Mouse (Mus musculus): ENCODE results near the gene Pofut2. TPM values are rescaled to one million over a fixed set of nuclear protein-coding genes. Genes with fewer than 3 reads are reported as not detected.

Gene Pofut2
- polyA plus RNA-seq, 1 experiment: 29.4 TPM

DNA sequence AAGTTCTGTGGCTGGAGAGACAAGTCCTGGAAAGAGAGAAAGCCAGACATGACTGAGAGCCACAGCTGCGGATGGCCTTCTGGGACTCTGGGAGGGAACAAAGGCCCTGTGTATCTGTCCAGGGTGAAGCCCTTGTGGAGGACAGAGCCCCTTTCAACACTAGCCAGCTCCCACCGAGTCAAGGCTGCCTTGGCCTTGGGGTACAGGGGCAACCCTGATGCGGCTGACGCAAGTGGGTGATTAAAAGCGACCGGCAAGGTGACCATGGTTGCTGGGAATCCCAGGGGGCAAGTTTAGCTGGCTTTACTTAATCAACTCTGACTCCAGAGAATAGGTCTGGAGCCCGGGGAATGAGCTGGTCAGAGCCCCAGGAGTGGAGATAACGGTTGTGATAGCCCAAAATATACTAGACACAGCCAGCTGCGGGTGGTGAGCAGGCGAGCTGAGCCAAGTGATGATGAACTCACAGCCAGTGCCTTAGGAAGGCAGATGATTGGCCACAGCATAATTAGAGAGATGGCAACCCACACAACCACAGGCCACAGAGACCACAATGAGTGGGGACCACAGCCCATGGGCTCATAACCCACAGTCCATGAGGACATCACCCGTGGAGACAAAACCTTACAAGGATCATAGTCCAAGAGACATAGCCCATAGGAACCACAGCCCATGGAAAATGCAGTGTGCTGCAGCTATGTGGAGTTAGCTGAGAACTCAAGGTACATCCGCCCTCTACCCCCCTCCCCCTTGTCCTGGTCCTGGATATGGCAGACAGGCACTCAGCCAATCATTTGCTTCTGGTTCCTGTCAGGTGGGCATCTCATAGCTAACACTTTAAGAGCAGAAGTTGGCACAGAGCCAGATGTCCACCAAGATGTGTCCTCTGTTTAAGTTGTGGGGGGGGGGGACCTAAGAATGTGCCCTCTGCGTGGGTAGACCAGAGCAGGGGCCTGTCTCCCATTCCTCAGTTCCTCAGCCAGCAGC lies 29.1 kb upstream of the Pofut2 start:
- no peak for TF ChIP-seq POLR2A (IDR thresholded peaks at IDR 0.05; ENCODE audit: low read depth, low read length)
- TF ChIP-seq CTCF (IDR thresholded peaks at IDR 0.05; ENCODE audit: extremely low read depth, insufficient read depth, insufficient read length, insufficient replicate concordance): no peak
- Histone ChIP-seq H3K4me1 (ENCODE audit: control insufficient read depth, insufficient read depth, insufficient read length) (no peaks in the 10 kb centered on the region), H3K27me3 (ENCODE audit: control insufficient read depth, insufficient read depth, low read length) (no peaks in the 10 kb centered on the region), H3K4me3 (ENCODE audit: extremely low read depth, insufficient read depth, insufficient read length) (no peak overlapping the region), H3K27ac (ENCODE audit: insufficient read depth, low read length) (no peak overlapping the region), H3K36me3 (ENCODE audit: control insufficient read depth, insufficient read depth, low read length) (no peaks in the 10 kb centered on the region)
- 60% methylated on average over 13 of the region's 13 CpGs for WGBS
- DNase-seq (ENCODE audit: low read depth in 1 of 2, low spot score in 2 of 2): no peak

DNA sequence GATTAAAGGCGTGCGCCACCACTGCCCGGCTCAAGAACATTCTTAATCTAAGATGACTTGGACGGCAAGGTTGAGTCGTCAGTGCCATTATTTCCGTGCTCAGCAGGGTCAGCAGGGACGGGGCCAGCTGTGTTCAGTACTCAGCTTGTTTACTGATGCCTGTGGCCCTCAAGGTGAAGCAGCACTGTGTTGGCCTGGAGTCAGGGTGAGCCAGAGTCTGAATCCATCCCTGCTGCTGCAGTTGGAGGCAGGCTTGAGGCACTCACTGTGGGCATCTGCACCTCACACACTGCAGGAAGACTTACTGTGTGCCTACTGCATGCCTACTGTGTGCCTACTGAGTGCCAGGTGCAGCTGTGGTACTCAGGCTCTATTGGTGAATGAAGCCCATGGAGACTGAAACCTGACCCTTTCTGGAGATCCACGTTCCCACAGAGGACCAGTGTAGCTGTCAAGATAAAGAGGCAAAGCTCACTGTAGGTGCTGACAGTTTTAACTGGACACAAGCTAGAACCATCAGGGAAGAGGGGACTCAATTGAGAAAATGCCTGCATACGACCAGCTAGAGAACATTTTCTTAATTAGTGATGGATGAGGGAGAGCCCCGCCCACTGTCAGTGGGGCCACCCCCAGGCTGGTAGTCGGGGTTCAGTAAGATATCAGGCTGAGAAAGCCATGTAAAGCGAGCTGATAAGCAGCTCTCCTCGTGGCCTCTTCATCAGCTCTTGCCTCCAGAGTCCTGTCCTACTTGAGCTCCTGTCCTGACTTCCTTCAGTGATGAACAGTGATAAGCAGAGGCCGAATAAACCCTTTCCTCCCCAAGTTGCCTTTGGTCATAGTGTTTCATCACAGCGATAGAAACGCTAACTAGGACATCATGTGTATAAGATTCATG lies 26.9 kb upstream of the Pofut2 start:
- Histone ChIP-seq H3K36me3 (ENCODE audit: control insufficient read depth, insufficient read depth, low read length) (no peaks in the 10 kb centered on the region), H3K4me1 (ENCODE audit: control insufficient read depth, insufficient read depth, insufficient read length) (no peaks in the 10 kb centered on the region), H3K27ac (ENCODE audit: insufficient read depth, low read length) (no peak overlapping the region), H3K4me3 (ENCODE audit: extremely low read depth, insufficient read depth, insufficient read length) (no peak overlapping the region), H3K27me3 (ENCODE audit: control insufficient read depth, insufficient read depth, low read length) (no peaks in the 10 kb centered on the region)
- 71% methylated on average over 16 of the region's 16 CpGs for WGBS
- no peak for DNase-seq (ENCODE audit: low read depth in 1 of 2, low spot score in 2 of 2)
- TF ChIP-seq CTCF (IDR thresholded peaks at IDR 0.05; ENCODE audit: extremely low read depth, insufficient read depth, insufficient read length, insufficient replicate concordance) (no peak), POLR2A (IDR thresholded peaks at IDR 0.05; ENCODE audit: low read depth, low read length) (no peak)

DNA sequence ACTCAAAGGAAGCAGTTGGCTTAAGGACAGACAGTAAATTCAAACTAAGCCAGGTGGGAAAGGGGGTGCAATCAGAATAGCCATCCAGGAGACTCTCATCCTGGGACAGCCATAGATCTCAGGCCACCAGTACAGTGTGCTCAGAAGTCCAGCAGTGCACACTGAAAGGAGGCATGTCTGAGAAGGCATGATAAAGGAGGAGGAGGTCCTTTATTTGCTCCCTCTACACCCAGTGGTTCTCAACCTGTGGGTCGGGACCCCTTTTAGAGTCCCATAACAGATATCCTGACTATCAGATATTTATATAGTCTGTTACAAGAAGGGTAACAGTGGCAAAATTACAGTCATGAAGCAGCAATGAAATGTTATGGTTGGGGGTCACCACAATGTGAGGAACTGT lies 25.8 kb upstream of the Pofut2 start:
- Histone ChIP-seq H3K4me1 (ENCODE audit: control insufficient read depth, insufficient read depth, insufficient read length) (no peaks in the 10 kb centered on the region), H3K27ac (ENCODE audit: insufficient read depth, low read length) (no peak overlapping the region), H3K36me3 (ENCODE audit: control insufficient read depth, insufficient read depth, low read length) (no peaks in the 10 kb centered on the region), H3K4me3 (ENCODE audit: extremely low read depth, insufficient read depth, insufficient read length) (no peak overlapping the region), H3K27me3 (ENCODE audit: control insufficient read depth, insufficient read depth, low read length) (no peaks in the 10 kb centered on the region)
- TF ChIP-seq POLR2A (IDR thresholded peaks at IDR 0.05; ENCODE audit: low read depth, low read length) (no peak), CTCF (IDR thresholded peaks at IDR 0.05; ENCODE audit: extremely low read depth, insufficient read depth, insufficient read length, insufficient replicate concordance) (no peak)
- DNase-seq (ENCODE audit: low read depth in 1 of 2, low spot score in 2 of 2): no peak
- 83% methylated on average over 1 of the region's 1 CpGs for WGBS

- Histone ChIP-seq H3K4me3 (ENCODE audit: extremely low read depth, insufficient read depth, insufficient read length) (no peak overlapping the region), H3K27ac (ENCODE audit: insufficient read depth, low read length) (no peak overlapping the region), H3K4me1 (ENCODE audit: control insufficient read depth, insufficient read depth, insufficient read length) (no peaks in the 10 kb centered on the region), H3K36me3 (ENCODE audit: control insufficient read depth, insufficient read depth, low read length) (no peaks in the 10 kb centered on the region), H3K27me3 (ENCODE audit: control insufficient read depth, insufficient read depth, low read length) (no peaks in the 10 kb centered on the region)
- no peak for DNase-seq (ENCODE audit: low read depth in 1 of 2, low spot score in 2 of 2)
- TF ChIP-seq POLR2A (IDR thresholded peaks at IDR 0.05; ENCODE audit: low read depth, low read length) (no peak), CTCF (IDR thresholded peaks at IDR 0.05; ENCODE audit: extremely low read depth, insufficient read depth, insufficient read length, insufficient replicate concordance) (no peak)
- 70% methylated on average over 12 of the region's 12 CpGs for WGBS
Measured at GRCm38 (mm10) chr10:77234991-77235616, 23.9 kb upstream of the Pofut2 start.

GRCm38 (mm10) chr10:77237795-77238580 lies 21.0 kb upstream of the Pofut2 start:
- WGBS: 69% methylated on average over 16 of the region's 16 CpGs
- TF ChIP-seq POLR2A (IDR thresholded peaks at IDR 0.05; ENCODE audit: low read depth, low read length) (no peak), CTCF (IDR thresholded peaks at IDR 0.05; ENCODE audit: extremely low read depth, insufficient read depth, insufficient read length, insufficient replicate concordance) (no peak)
- H3K27me3 ChIP-seq (ENCODE audit: control insufficient read depth, insufficient read depth, low read length): no peaks in the 10 kb centered on the region
- H3K27ac ChIP-seq (ENCODE audit: insufficient read depth, low read length): no peak overlapping the region
- H3K4me1 ChIP-seq (ENCODE audit: control insufficient read depth, insufficient read depth, insufficient read length): no peaks in the 10 kb centered on the region
- H3K4me3 ChIP-seq (ENCODE audit: extremely low read depth, insufficient read depth, insufficient read length): no peak overlapping the region
- DNase-seq (ENCODE audit: low read depth in 1 of 2, low spot score in 2 of 2): no peak
- no peaks in the 10 kb centered on the region for H3K36me3 ChIP-seq (ENCODE audit: control insufficient read depth, insufficient read depth, low read length)

GRCm38 (mm10) chr10:77240764-77241163 lies 18.3 kb upstream of the Pofut2 start:
- no peaks in the 10 kb centered on the region for H3K4me1 ChIP-seq (ENCODE audit: control insufficient read depth, insufficient read depth, insufficient read length)
- 94% methylated on average over 8 of the region's 8 CpGs for WGBS
- no peak overlapping the region for H3K4me3 ChIP-seq (ENCODE audit: extremely low read depth, insufficient read depth, insufficient read length)
- no peak for TF ChIP-seq POLR2A (IDR thresholded peaks at IDR 0.05; ENCODE audit: low read depth, low read length)
- no peak for TF ChIP-seq CTCF (IDR thresholded peaks at IDR 0.05; ENCODE audit: extremely low read depth, insufficient read depth, insufficient read length, insufficient replicate concordance)
- H3K27ac ChIP-seq (ENCODE audit: insufficient read depth, low read length): no peak overlapping the region
- H3K36me3 ChIP-seq (ENCODE audit: control insufficient read depth, insufficient read depth, low read length): no peaks in the 10 kb centered on the region
- DNase-seq (ENCODE audit: low read depth in 1 of 2, low spot score in 2 of 2): no peak
- H3K27me3 ChIP-seq (ENCODE audit: control insufficient read depth, insufficient read depth, low read length): no peaks in the 10 kb centered on the region
